Mouse (Mus musculus): ENCODE results near the gene Fbxo47. TPM values are rescaled to one million over a fixed set of nuclear protein-coding genes. Genes with fewer than 3 reads are reported as not detected.

The Fbxo47 gene
- polyA plus RNA-seq, 1 experiment from 2014 or later = 0.62 TPM

GRCm38 (mm10) chr11:97810356-97810755 lies 73.6 kb downstream of the Fbxo47 start:
- Histone ChIP-seq H3K9me3 (ENCODE audit: control insufficient read depth, low read length) (no peaks in the 10 kb centered on the region), H3K4me3 (replicated peaks; ENCODE audit: low read depth, low read length) (no peak overlapping the region), H3K4me1 (ENCODE audit: control insufficient read depth, insufficient read depth, low read length) (peaks cover 66% of the 10 kb centered on the region), H3K27me3 (ENCODE audit: control insufficient read depth, insufficient read depth, low read length) (no peaks in the 10 kb centered on the region), H3K36me3 (ENCODE audit: control insufficient read depth, insufficient read depth, low read length) (peaks cover 45% of the 10 kb centered on the region), H3K27ac (replicated peaks; ENCODE audit: low read depth, low read length) (no peak overlapping the region), H3K4me2 (ENCODE audit: low read length) (no peak overlapping the region), H3K9ac (replicated peaks; ENCODE audit: low read length) (no peak overlapping the region)
- DNase-seq = no peak
- ATAC-seq (ENCODE audit: low FRiP score, low TSS enrichment) = no peak
- 82% methylated on average over 7 of the region's 7 CpGs for whole genome bisulfite sequencing

- H3K4me1 ChIP-seq (ENCODE audit: control insufficient read depth, insufficient read depth, low read length) = peaks cover 75% of the 10 kb centered on the region
- peaks cover 36% of the 10 kb centered on the region for H3K36me3 ChIP-seq (ENCODE audit: control insufficient read depth, insufficient read depth, low read length)
- 77% methylated on average over 7 of the region's 7 CpGs for WGBS
- no peak overlapping the region for H3K4me3 ChIP-seq (replicated peaks; ENCODE audit: low read depth, low read length)
- DNase-seq (no peak), ATAC-seq (ENCODE audit: low FRiP score, low TSS enrichment) (no peak)
- H3K4me2 ChIP-seq (ENCODE audit: low read length) = peak overlapping the region; percentile 4; the same call in 1 of the 2 replicates
- no peak overlapping the region for H3K27ac ChIP-seq (replicated peaks; ENCODE audit: low read depth, low read length)
- no peaks in the 10 kb centered on the region for H3K9me3 ChIP-seq (ENCODE audit: control insufficient read depth, low read length)
- H3K27me3 ChIP-seq (ENCODE audit: control insufficient read depth, insufficient read depth, low read length) = no peaks in the 10 kb centered on the region
- H3K9ac ChIP-seq (replicated peaks; ENCODE audit: low read length) = no peak overlapping the region
Observed at GRCm38 (mm10) chr11:97809235-97810121, 74.5 kb downstream of the Fbxo47 start.

GRCm38 (mm10) chr11:97808621-97809234 lies 75.2 kb downstream of the Fbxo47 start:
- WGBS = 54% methylated on average over 5 of the region's 5 CpGs
- Histone ChIP-seq H3K4me1 (ENCODE audit: control insufficient read depth, insufficient read depth, low read length) (peaks cover 78% of the 10 kb centered on the region), H3K27me3 (ENCODE audit: control insufficient read depth, insufficient read depth, low read length) (no peaks in the 10 kb centered on the region), H3K27ac (replicated peaks; ENCODE audit: low read depth, low read length) (no peak overlapping the region), H3K9ac (replicated peaks; ENCODE audit: low read length) (no peak overlapping the region), H3K4me3 (replicated peaks; ENCODE audit: low read depth, low read length) (no peak overlapping the region), H3K9me3 (ENCODE audit: control insufficient read depth, low read length) (no peaks in the 10 kb centered on the region), H3K4me2 (ENCODE audit: low read length) (peak overlapping the region; percentile 4; the same call in 1 of the 2 replicates), H3K36me3 (ENCODE audit: control insufficient read depth, insufficient read depth, low read length) (peaks cover 34% of the 10 kb centered on the region)
- ATAC-seq (ENCODE audit: low FRiP score, low TSS enrichment) (no peak), DNase-seq (peak; percentile 46)

- ATAC-seq (ENCODE audit: low FRiP score, low TSS enrichment) (no peak), DNase-seq (peak; percentile 53)
- no peak overlapping the region for H3K4me2 ChIP-seq (ENCODE audit: low read length)
- peaks cover 71% of the 10 kb centered on the region for H3K4me1 ChIP-seq (ENCODE audit: control insufficient read depth, insufficient read depth, low read length)
- peaks cover 31% of the 10 kb centered on the region for H3K36me3 ChIP-seq (ENCODE audit: control insufficient read depth, insufficient read depth, low read length)
- no peak overlapping the region for H3K4me3 ChIP-seq (replicated peaks; ENCODE audit: low read depth, low read length)
- H3K27me3 ChIP-seq (ENCODE audit: control insufficient read depth, insufficient read depth, low read length) = no peaks in the 10 kb centered on the region
- WGBS = 75% methylated on average over 2 of the region's 2 CpGs
- no peaks in the 10 kb centered on the region for H3K9me3 ChIP-seq (ENCODE audit: control insufficient read depth, low read length)
- no peak overlapping the region for H3K27ac ChIP-seq (replicated peaks; ENCODE audit: low read depth, low read length)
- H3K9ac ChIP-seq (replicated peaks; ENCODE audit: low read length) = no peak overlapping the region
Observed at GRCm38 (mm10) chr11:97808093-97808492, 75.9 kb downstream of the Fbxo47 start.

GRCm38 (mm10) chr11:97807626-97808025 lies 76.3 kb downstream of the Fbxo47 start:
- H3K27me3 ChIP-seq (ENCODE audit: control insufficient read depth, insufficient read depth, low read length) = no peaks in the 10 kb centered on the region
- no peak overlapping the region for H3K4me3 ChIP-seq (replicated peaks; ENCODE audit: low read depth, low read length)
- no peaks in the 10 kb centered on the region for H3K9me3 ChIP-seq (ENCODE audit: control insufficient read depth, low read length)
- H3K4me1 ChIP-seq (ENCODE audit: control insufficient read depth, insufficient read depth, low read length) = peaks cover 69% of the 10 kb centered on the region
- WGBS = 64% methylated on average over 6 of the region's 6 CpGs
- H3K4me2 ChIP-seq (ENCODE audit: low read length) = no peak overlapping the region
- peaks cover 31% of the 10 kb centered on the region for H3K36me3 ChIP-seq (ENCODE audit: control insufficient read depth, insufficient read depth, low read length)
- no peak overlapping the region for H3K9ac ChIP-seq (replicated peaks; ENCODE audit: low read length)
- no peak for DNase-seq
- ATAC-seq (ENCODE audit: low FRiP score, low TSS enrichment) = no peak
- H3K27ac ChIP-seq (replicated peaks; ENCODE audit: low read depth, low read length) = no peak overlapping the region

GRCm38 (mm10) chr11:97806613-97806964 lies 77.4 kb downstream of the Fbxo47 start:
- 0 out of 2 replicates have a peak overlapping the region, but pooled peaks have one; percentile 12 for H3K4me3 ChIP-seq (replicated peaks; ENCODE audit: low read depth, low read length)
- H3K4me1 ChIP-seq (ENCODE audit: control insufficient read depth, insufficient read depth, low read length) = peaks cover 69% of the 10 kb centered on the region
- H3K4me2 ChIP-seq (ENCODE audit: low read length) = peak overlapping the region; percentile 47
- ATAC-seq (ENCODE audit: low FRiP score, low TSS enrichment) (no peak), DNase-seq (no peak)
- peaks cover 31% of the 10 kb centered on the region for H3K36me3 ChIP-seq (ENCODE audit: control insufficient read depth, insufficient read depth, low read length)
- peak overlapping the region; percentile 75 for H3K27ac ChIP-seq (replicated peaks; ENCODE audit: low read depth, low read length)
- peak overlapping the region; percentile 39; the same call in 1 of the 2 replicates for H3K9ac ChIP-seq (replicated peaks; ENCODE audit: low read length)
- 50% methylated on average over 7 of the region's 7 CpGs for WGBS
- H3K9me3 ChIP-seq (ENCODE audit: control insufficient read depth, low read length) = no peaks in the 10 kb centered on the region
- no peaks in the 10 kb centered on the region for H3K27me3 ChIP-seq (ENCODE audit: control insufficient read depth, insufficient read depth, low read length)

GRCm38 (mm10) chr11:97805662-97806612 lies 78.0 kb downstream of the Fbxo47 start:
- Histone ChIP-seq H3K9ac (replicated peaks; ENCODE audit: low read length) (peak overlapping the region; percentile 39; the same call in 1 of the 2 replicates), H3K27ac (replicated peaks; ENCODE audit: low read depth, low read length) (peak overlapping the region; percentile 75), H3K4me1 (ENCODE audit: control insufficient read depth, insufficient read depth, low read length) (peaks cover 68% of the 10 kb centered on the region), H3K36me3 (ENCODE audit: control insufficient read depth, insufficient read depth, low read length) (peaks cover 31% of the 10 kb centered on the region), H3K9me3 (ENCODE audit: control insufficient read depth, low read length) (no peaks in the 10 kb centered on the region), H3K4me3 (replicated peaks; ENCODE audit: low read depth, low read length) (0 out of 2 replicates have a peak overlapping the region, but pooled peaks have one; percentile 12), H3K27me3 (ENCODE audit: control insufficient read depth, insufficient read depth, low read length) (no peaks in the 10 kb centered on the region), H3K4me2 (ENCODE audit: low read length) (peak overlapping the region; percentile 47)
- DNase-seq = peak; percentile 67
- 35% methylated on average over 15 of the region's 15 CpGs for WGBS
- ATAC-seq (ENCODE audit: low FRiP score, low TSS enrichment) = peak; percentile 54; the same call in 1 of the 2 replicates
